Mouse (Mus musculus): ENCODE measurements around the gene Mpz. TPM values are rescaled to one million over a fixed set of nuclear protein-coding genes. Genes with fewer than 3 reads are reported as not detected.
A peak's percentile ranks its signal among the peaks of the same experiment; 100 is the strongest.

The Mpz gene
- total and polyA plus RNA-seq, 3 experiments, result not detected

- peaks cover 17% of the 10 kb centered on the region for H3K4me1 ChIP-seq (ENCODE audit: insufficient read depth, low read depth, low read length)
- DNase-seq (ENCODE audit: low spot score), result no peak
- ATAC-seq (ENCODE audit: extremely low read depth, insufficient number of reproducible peaks, low FRiP score, poor library complexity, severe bottlenecking), result no peak
- H3K27me3 ChIP-seq (ENCODE audit: insufficient read depth, low read length), result no peaks in the 10 kb centered on the region
- no peaks in the 10 kb centered on the region for H3K36me3 ChIP-seq (replicated peaks)
- H3K4me3 ChIP-seq (ENCODE audit: low read depth, low read length), result no peak overlapping the region
- TF ChIP-seq GATA2 (IDR thresholded peaks at IDR 0.05; ENCODE audit: borderline replicate concordance, low read depth, low read length) (no peak), CTCF (IDR thresholded peaks at IDR 0.05; ENCODE audit: low read depth, low read length) (no peak), GATA1 (IDR thresholded peaks at IDR 0.05; ENCODE audit: borderline replicate concordance, low read length) (no peak), TAL1 (conservative IDR thresholded peaks at IDR 0.05; ENCODE audit: low read depth, low read length) (no peak), POLR2AphosphoS5 (IDR thresholded peaks at IDR 0.05; ENCODE audit: insufficient replicate concordance, low read depth, low read length) (no peak)
- no peaks in the 10 kb centered on the region for H3K9me3 ChIP-seq (replicated peaks)
Measured at GRCm38 (mm10) chr1:171105226-171105625, 45.3 kb upstream of the Mpz start.

DNA sequence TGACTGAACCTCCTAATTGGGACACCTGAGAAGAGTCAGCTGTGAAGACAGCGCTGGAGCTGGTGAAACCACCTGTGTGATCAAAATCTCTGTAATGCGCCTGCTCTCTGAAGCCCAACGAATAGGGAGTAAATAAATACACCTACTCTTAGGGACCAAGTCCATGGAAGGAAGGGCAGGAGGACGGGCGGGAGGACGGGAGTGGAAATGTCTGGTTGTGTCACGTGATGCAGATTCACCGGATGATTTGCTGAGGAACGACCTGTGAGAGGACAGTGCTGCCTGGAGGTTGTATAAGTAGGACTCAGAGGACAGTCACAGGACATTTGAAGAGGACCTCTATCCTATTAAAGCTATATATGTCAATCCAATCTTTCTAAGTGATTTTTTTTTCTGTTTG is 40.9 kb upstream of the Mpz start:
- H3K36me3 ChIP-seq (replicated peaks), result no peaks in the 10 kb centered on the region
- DNase-seq (ENCODE audit: low spot score) (no peak), ATAC-seq (ENCODE audit: extremely low read depth, insufficient number of reproducible peaks, low FRiP score, poor library complexity, severe bottlenecking) (no peak)
- H3K27me3 ChIP-seq (ENCODE audit: insufficient read depth, low read length), result no peaks in the 10 kb centered on the region
- H3K4me1 ChIP-seq (ENCODE audit: insufficient read depth, low read depth, low read length), result peaks cover 30% of the 10 kb centered on the region
- H3K4me3 ChIP-seq (ENCODE audit: low read depth, low read length), result no peak overlapping the region
- TF ChIP-seq CTCF (IDR thresholded peaks at IDR 0.05; ENCODE audit: low read depth, low read length) (no peak), POLR2AphosphoS5 (IDR thresholded peaks at IDR 0.05; ENCODE audit: insufficient replicate concordance, low read depth, low read length) (no peak), GATA2 (IDR thresholded peaks at IDR 0.05; ENCODE audit: borderline replicate concordance, low read depth, low read length) (no peak), TAL1 (conservative IDR thresholded peaks at IDR 0.05; ENCODE audit: low read depth, low read length) (no peak), GATA1 (IDR thresholded peaks at IDR 0.05; ENCODE audit: borderline replicate concordance, low read length) (no peak)
- H3K9me3 ChIP-seq (replicated peaks), result no peaks in the 10 kb centered on the region

DNA sequence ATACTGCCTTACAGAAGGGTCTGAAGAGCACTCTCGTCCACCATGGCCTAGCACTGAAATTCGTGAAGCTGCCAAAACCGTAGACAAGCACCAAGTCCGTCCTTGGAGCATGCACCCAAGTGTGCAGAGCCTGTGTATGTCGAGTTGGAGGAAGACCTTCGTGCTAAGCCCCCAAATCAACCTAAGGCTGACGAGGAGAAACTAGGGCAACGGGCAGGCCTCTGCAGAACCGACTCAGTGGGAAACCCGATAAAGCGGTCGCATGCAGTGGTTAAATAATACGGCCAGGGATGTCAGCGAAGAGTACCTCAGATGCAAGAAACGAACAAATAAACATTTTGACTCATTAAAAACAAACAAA is 39.9 kb upstream of the Mpz start:
- peak overlapping the region; percentile 70; the same call in 1 of the 2 replicates for H3K4me3 ChIP-seq (ENCODE audit: low read depth, low read length)
- H3K36me3 ChIP-seq (replicated peaks), result no peaks in the 10 kb centered on the region
- H3K27me3 ChIP-seq (ENCODE audit: insufficient read depth, low read length), result no peaks in the 10 kb centered on the region
- H3K9me3 ChIP-seq (replicated peaks), result no peaks in the 10 kb centered on the region
- DNase-seq (ENCODE audit: low spot score) (no peak), ATAC-seq (ENCODE audit: extremely low read depth, insufficient number of reproducible peaks, low FRiP score, poor library complexity, severe bottlenecking) (no peak)
- H3K4me1 ChIP-seq (ENCODE audit: insufficient read depth, low read depth, low read length), result peaks cover 36% of the 10 kb centered on the region
- TF ChIP-seq POLR2AphosphoS5 (IDR thresholded peaks at IDR 0.05; ENCODE audit: insufficient replicate concordance, low read depth, low read length), result no peak
- no peak for TF ChIP-seq TAL1 (conservative IDR thresholded peaks at IDR 0.05; ENCODE audit: low read depth, low read length)
- no peak for TF ChIP-seq CTCF (IDR thresholded peaks at IDR 0.05; ENCODE audit: low read depth, low read length)
- TF ChIP-seq GATA2 (IDR thresholded peaks at IDR 0.05; ENCODE audit: borderline replicate concordance, low read depth, low read length), result no peak

GRCm38 (mm10) chr1:171111020-171111780 is 39.3 kb upstream of the Mpz start:
- H3K27me3 ChIP-seq (ENCODE audit: insufficient read depth, low read length), result no peaks in the 10 kb centered on the region
- DNase-seq (ENCODE audit: low spot score), result peak; percentile 80
- ATAC-seq (ENCODE audit: extremely low read depth, insufficient number of reproducible peaks, low FRiP score, poor library complexity, severe bottlenecking), result peak; percentile 80
- TF ChIP-seq GATA2 (IDR thresholded peaks at IDR 0.05; ENCODE audit: borderline replicate concordance, low read depth, low read length) (no peak), CTCF (IDR thresholded peaks at IDR 0.05; ENCODE audit: low read depth, low read length) (peak; percentile 83)
- H3K4me1 ChIP-seq (ENCODE audit: insufficient read depth, low read depth, low read length), result peaks cover 41% of the 10 kb centered on the region
- no peaks in the 10 kb centered on the region for H3K9me3 ChIP-seq (replicated peaks)
- H3K36me3 ChIP-seq (replicated peaks), result no peaks in the 10 kb centered on the region
- H3K4me3 ChIP-seq (ENCODE audit: low read depth, low read length), result peak overlapping the region; percentile 70

- Histone ChIP-seq H3K4me1 (ENCODE audit: insufficient read depth, low read depth, low read length) (peaks cover 47% of the 10 kb centered on the region), H3K27me3 (ENCODE audit: insufficient read depth, low read length) (no peaks in the 10 kb centered on the region), H3K36me3 (replicated peaks) (no peaks in the 10 kb centered on the region), H3K9me3 (replicated peaks) (no peaks in the 10 kb centered on the region), H3K4me3 (ENCODE audit: low read depth, low read length) (peak overlapping the region; percentile 70)
- ATAC-seq (ENCODE audit: extremely low read depth, insufficient number of reproducible peaks, low FRiP score, poor library complexity, severe bottlenecking), result no peak
- TF ChIP-seq GATA2 (IDR thresholded peaks at IDR 0.05; ENCODE audit: borderline replicate concordance, low read depth, low read length) (no peak), POLR2AphosphoS5 (IDR thresholded peaks at IDR 0.05; ENCODE audit: insufficient replicate concordance, low read depth, low read length) (no peak), TAL1 (conservative IDR thresholded peaks at IDR 0.05; ENCODE audit: low read depth, low read length) (no peak), GATA1 (IDR thresholded peaks at IDR 0.05; ENCODE audit: borderline replicate concordance, low read length) (no peak), CTCF (IDR thresholded peaks at IDR 0.05; ENCODE audit: low read depth, low read length) (no peak)
- no peak for DNase-seq (ENCODE audit: low spot score)
Measured at GRCm38 (mm10) chr1:171111781-171112575, 38.5 kb upstream of the Mpz start.

- H3K9me3 ChIP-seq (replicated peaks), result no peaks in the 10 kb centered on the region
- ATAC-seq (ENCODE audit: extremely low read depth, insufficient number of reproducible peaks, low FRiP score, poor library complexity, severe bottlenecking), result no peak
- peaks cover 48% of the 10 kb centered on the region for H3K4me1 ChIP-seq (ENCODE audit: insufficient read depth, low read depth, low read length)
- H3K4me3 ChIP-seq (ENCODE audit: low read depth, low read length), result no peak overlapping the region
- TF ChIP-seq GATA1 (IDR thresholded peaks at IDR 0.05; ENCODE audit: borderline replicate concordance, low read length), result no peak
- TF ChIP-seq CTCF (IDR thresholded peaks at IDR 0.05; ENCODE audit: low read depth, low read length), result no peak
- TF ChIP-seq POLR2AphosphoS5 (IDR thresholded peaks at IDR 0.05; ENCODE audit: insufficient replicate concordance, low read depth, low read length), result no peak
- no peak for TF ChIP-seq GATA2 (IDR thresholded peaks at IDR 0.05; ENCODE audit: borderline replicate concordance, low read depth, low read length)
- TF ChIP-seq TAL1 (conservative IDR thresholded peaks at IDR 0.05; ENCODE audit: low read depth, low read length), result no peak
- DNase-seq (ENCODE audit: low spot score), result no peak
- H3K36me3 ChIP-seq (replicated peaks), result no peaks in the 10 kb centered on the region
- H3K27me3 ChIP-seq (ENCODE audit: insufficient read depth, low read length), result no peaks in the 10 kb centered on the region
Measured at GRCm38 (mm10) chr1:171112986-171113385, 37.5 kb upstream of the Mpz start.

Data from G1E (cell line).